Mouse (Mus musculus) Patski (cell line): ENCODE results near the gene As3mt. TPM values are rescaled to one million over a fixed set of nuclear protein-coding genes. Genes with fewer than 3 reads are reported as not detected.
"Not testable (repeated sequence)": the region's sequence is repeated elsewhere in the genome, so short reads cannot be mapped to it uniquely, and the experiment has no call there.

Experiments used
- ATAC-seq: fragments of 100-300 bp; one replicate; pipeline ENCODE4 v1.8.0; 2021
- CTCF ChIA-PET: fragments of 350-600 bp; sonication (Branson Sonifier 250); formaldehyde crosslinking; loops from one replicate; lab custom pipeline; 2022; ENCODE audit warnings: inconsistent platforms; lab: Charles Lee
- POLR2A ChIA-PET: fragments of 350-600 bp; sonication (Branson Sonifier 250); formaldehyde crosslinking; loops from one replicate; lab custom pipeline; 2022; ENCODE audit warnings: antibody characterized with exemption, inconsistent platforms; lab: Charles Lee
- DNase-seq: peaks from one replicate; pipeline ENCODE4 v3.0.0-alpha.2; 2011; ENCODE audit warnings: low read depth, low spot score
- H3K27me3 ChIP-seq: fragments of 371-371 bp; one replicate; pipeline ENCODE4 v1.5.1; 2021
- CTCF ChIP-seq: fragments of 100-300 bp; IDR thresholded peaks from one replicate; pipeline ENCODE4 v1.5.1; 2021
- in situ Hi-C: fragments of 300-500 bp; cut with MboI; formaldehyde crosslinking; loops from 3 replicates; pipeline ENCODE4 v1.11.1; 2018; ENCODE audit warnings: low pct_unique_long_range_greater_than_20kb, mixed read lengths
- polyA plus RNA-seq: library from polyadenylated mRNA; unstranded; gene quantifications from one replicate; pipeline ENCODE4 v1.2.3, GENCODE M21; 2021

Gene As3mt
- polyA plus RNA-seq, 1 experiment from 2014 or later = 0.13 TPM

- ChIA-PET CTCF (interaction anchor here (1.1 to 1.5 kb wide), 3 partner anchors 13 to 56 kb away, joined by 3 read pairs; no protein-coding TSS in a partner anchor), POLR2A (no interaction called here)
- H3K27me3 ChIP-seq = peaks cover 7% of the 10 kb centered on the region
- in situ Hi-C loops = no loop called here
- no peak for TF ChIP-seq CTCF
- DNase-seq (no peak), ATAC-seq (no peak)
Measured at GRCm38 (mm10) chr19:46726142-46726541, 18.9 kb downstream of the As3mt start.

GRCm38 (mm10) chr19:46727140-46727736, 20.0 kb downstream of the As3mt start:
- TF ChIP-seq CTCF = no peak
- POLR2A ChIA-PET = interaction anchor here (0.6 kb wide), 1 partner anchor 70 kb away, joined by 3 read pairs; no protein-coding TSS in a partner anchor
- CTCF ChIA-PET = interaction anchor here (1.0 to 1.1 kb wide), 3 partner anchors 14 to 73 kb away, joined by 3 read pairs; no protein-coding TSS in a partner anchor
- DNase-seq = no peak
- no peak for ATAC-seq
- in situ Hi-C loops = no loop called here
- H3K27me3 ChIP-seq = peaks cover 4% of the 10 kb centered on the region

GRCm38 (mm10) chr19:46727945-46728540, 20.8 kb downstream of the As3mt start:
- no peak for TF ChIP-seq CTCF
- DNase-seq = no peak
- no peak for ATAC-seq
- peaks cover 10% of the 10 kb centered on the region for H3K27me3 ChIP-seq
- ChIA-PET POLR2A (interaction anchor here (0.6 kb wide), 1 partner anchor 109 kb away, joined by 3 read pairs; no protein-coding TSS in a partner anchor), CTCF (no interaction called here)
- in situ Hi-C loops = no loop called here

- ATAC-seq (no peak), DNase-seq (no peak)
- in situ Hi-C loops = no loop called here
- POLR2A ChIA-PET = no interaction called here
- TF ChIP-seq CTCF = no peak
- CTCF ChIA-PET = no interaction called here
- H3K27me3 ChIP-seq = peaks cover 14% of the 10 kb centered on the region
Measured at GRCm38 (mm10) chr19:46728909-46729308, 21.7 kb downstream of the As3mt start.

GRCm38 (mm10) chr19:46731351-46731750, 24.1 kb downstream of the As3mt start:
- in situ Hi-C loops = no loop called here
- no peak for TF ChIP-seq CTCF
- ChIA-PET POLR2A (no interaction called here), CTCF (no interaction called here)
- ATAC-seq (no peak), DNase-seq (no peak)
- peaks cover 31% of the 10 kb centered on the region for H3K27me3 ChIP-seq

- ATAC-seq, POLR2A ChIA-PET, DNase-seq, in situ Hi-C loops, CTCF ChIA-PET: not testable (repeated sequence)
- peaks cover 43% of the 10 kb centered on the region for H3K27me3 ChIP-seq
Measured at GRCm38 (mm10) chr19:46732673-46733072, 25.4 kb downstream of the As3mt start.

GRCm38 (mm10) chr19:46733626-46734025, 26.4 kb downstream of the As3mt start:
- TF ChIP-seq CTCF = no peak

GRCm38 (mm10) chr19:46735241-46735640, 28.0 kb downstream of the As3mt start:
- DNase-seq (no peak), ATAC-seq (no peak)
- in situ Hi-C loops = no loop called here
- peaks cover 57% of the 10 kb centered on the region for H3K27me3 ChIP-seq
- POLR2A ChIA-PET = no interaction called here
- CTCF ChIA-PET = interaction anchor here (1.4 kb wide), 1 partner anchor 19 kb away, joined by 3 read pairs; no protein-coding TSS in a partner anchor
- no peak for TF ChIP-seq CTCF

More at GRCm38 (mm10) chr19:46733626-46734025, 26.4 kb downstream of the As3mt start:
- ATAC-seq = no peak
- POLR2A ChIA-PET = no interaction called here
- in situ Hi-C loops = no loop called here
- H3K27me3 ChIP-seq = peaks cover 49% of the 10 kb centered on the region
- CTCF ChIA-PET = interaction anchor here (1.4 kb wide), 1 partner anchor 17 kb away, joined by 3 read pairs; no protein-coding TSS in a partner anchor
- DNase-seq = no peak

GRCm38 (mm10) chr19:46737106-46737505, 29.8 kb downstream of the As3mt start:
- ChIA-PET CTCF (interaction anchor here (1.5 to 1.8 kb wide), 2 partner anchors 47 to 64 kb away, joined by 5 to 6 read pairs; partner anchors contain the start of genes Borcs7 and Cyp17a1), POLR2A (no interaction called here)
- DNase-seq (no peak), ATAC-seq (no peak)
- TF ChIP-seq CTCF = no peak
- H3K27me3 ChIP-seq = peaks cover 57% of the 10 kb centered on the region
- in situ Hi-C loops = no loop called here

- peak; percentile 80 for TF ChIP-seq CTCF
- in situ Hi-C loops = loop anchor here (5.0 kb wide), 2 partner anchors 73 to 153 kb away; no protein-coding TSS in a partner anchor
- no peak for ATAC-seq
- CTCF ChIA-PET = interaction anchor here (0.7 to 1.8 kb wide), 8 partner anchors 70 to 276 kb away, joined by 3 to 9 read pairs (median 3); no protein-coding TSS in a partner anchor
- peaks cover 37% of the 10 kb centered on the region for H3K27me3 ChIP-seq
- DNase-seq = no peak
- POLR2A ChIA-PET = interaction anchor here (1.0 kb wide), 2 partner anchors 25 to 153 kb away, joined by 3 to 4 read pairs; no protein-coding TSS in a partner anchor
Measured at GRCm38 (mm10) chr19:46740341-46741008, 33.2 kb downstream of the As3mt start.
